Mouse (Mus musculus): ENCODE results near the gene Zbtb48. TPM values are rescaled to one million over a fixed set of nuclear protein-coding genes. Genes with fewer than 3 reads are reported as not detected.

Zbtb48 gene
- total RNA-seq, 2 experiments from 2014 or later, result 10.3 to 15.7 TPM

GRCm38 (mm10) chr4:152032922-152033321 lies 5.5 kb upstream of the Zbtb48 start:
- no peak for ATAC-seq (replicated peaks; ENCODE audit: poor library complexity, severe bottlenecking)

- peak; percentile 34 for ATAC-seq (replicated peaks; ENCODE audit: poor library complexity, severe bottlenecking)
Observed at GRCm38 (mm10) chr4:152029997-152030396, 2.5 kb upstream of the Zbtb48 start.

GRCm38 (mm10) chr4:152029087-152029486 lies 1.6 kb upstream of the Zbtb48 start:
- no peak for ATAC-seq (replicated peaks; ENCODE audit: poor library complexity, severe bottlenecking)

GRCm38 (mm10) chr4:152028456-152028855 lies 985 bp upstream of the Zbtb48 start:
- ATAC-seq (replicated peaks; ENCODE audit: poor library complexity, severe bottlenecking), result no peak

- peak; percentile 31 for ATAC-seq (replicated peaks; ENCODE audit: poor library complexity, severe bottlenecking)
Observed at GRCm38 (mm10) chr4:152026751-152027508, 541 bp downstream of the Zbtb48 start.

GRCm38 (mm10) chr4:152024525-152024924 lies 2.9 kb downstream of the Zbtb48 start:
- ATAC-seq (replicated peaks; ENCODE audit: poor library complexity, severe bottlenecking), result no peak

- ATAC-seq (replicated peaks; ENCODE audit: poor library complexity, severe bottlenecking), result no peak
Observed at GRCm38 (mm10) chr4:152022506-152022905, 5.0 kb downstream of the Zbtb48 start.

GRCm38 (mm10) chr4:152021568-152022097 lies 5.8 kb downstream of the Zbtb48 start:
- no peak for ATAC-seq (replicated peaks; ENCODE audit: poor library complexity, severe bottlenecking)

- no peak for ATAC-seq (replicated peaks; ENCODE audit: poor library complexity, severe bottlenecking)
Observed at GRCm38 (mm10) chr4:152020024-152020423, 7.4 kb downstream of the Zbtb48 start.

- ATAC-seq (replicated peaks; ENCODE audit: poor library complexity, severe bottlenecking), result no peak
Observed at GRCm38 (mm10) chr4:152019073-152019472, 8.4 kb downstream of the Zbtb48 start.

GRCm38 (mm10) chr4:152013036-152013813 lies 14.2 kb downstream of the Zbtb48 start:
- ATAC-seq (replicated peaks; ENCODE audit: poor library complexity, severe bottlenecking), result peak; percentile 10; the same call in 1 of the 2 replicates

- ATAC-seq (replicated peaks; ENCODE audit: poor library complexity, severe bottlenecking), result no peak
Observed at GRCm38 (mm10) chr4:152012109-152012508, 15.4 kb downstream of the Zbtb48 start.

- ATAC-seq (replicated peaks; ENCODE audit: poor library complexity, severe bottlenecking), result no peak
Observed at GRCm38 (mm10) chr4:152011171-152011760, 16.2 kb downstream of the Zbtb48 start.

- ATAC-seq (replicated peaks; ENCODE audit: poor library complexity, severe bottlenecking), result peak; percentile 5; the same call in 1 of the 2 replicates
Observed at GRCm38 (mm10) chr4:152010707-152011134, 16.8 kb downstream of the Zbtb48 start.

- ATAC-seq (replicated peaks; ENCODE audit: poor library complexity, severe bottlenecking), result peak; percentile 33
Observed at GRCm38 (mm10) chr4:152010091-152010706, 17.3 kb downstream of the Zbtb48 start.

- ATAC-seq (replicated peaks; ENCODE audit: poor library complexity, severe bottlenecking), result peak; percentile 4; the same call in 1 of the 2 replicates
Observed at GRCm38 (mm10) chr4:152009076-152010051, 18.1 kb downstream of the Zbtb48 start.

- ATAC-seq (replicated peaks; ENCODE audit: poor library complexity, severe bottlenecking), result peak; percentile 78
Observed at GRCm38 (mm10) chr4:152008622-152009075, 18.8 kb downstream of the Zbtb48 start, which contains the start of gene Klhl21. Klhl21 (plus strand) TSS chr4:152008803.

- ATAC-seq (replicated peaks; ENCODE audit: poor library complexity, severe bottlenecking), result no peak
Observed at GRCm38 (mm10) chr4:152008148-152008500, 19.3 kb downstream of the Zbtb48 start.

Measured in granulocyte monocyte progenitor cell, adult 5-6 weeks (primary cell).